Mouse (Mus musculus) right cerebral cortex, adult 2 months (tissue): ENCODE measurements around the gene Ubl3.

Source experiments
- DNase-seq, 2 experiments: peaks; one replicate each; pipeline ENCODE4 v3.0.0; 2021 to 2022; ENCODE audit warnings: low spot score in 2 of 2

Ubl3 gene

GRCm38 (mm10) chr5:148526631-148527030, 26.0 kb downstream of the Ubl3 start:
- DNase-seq: no peak

DNA sequence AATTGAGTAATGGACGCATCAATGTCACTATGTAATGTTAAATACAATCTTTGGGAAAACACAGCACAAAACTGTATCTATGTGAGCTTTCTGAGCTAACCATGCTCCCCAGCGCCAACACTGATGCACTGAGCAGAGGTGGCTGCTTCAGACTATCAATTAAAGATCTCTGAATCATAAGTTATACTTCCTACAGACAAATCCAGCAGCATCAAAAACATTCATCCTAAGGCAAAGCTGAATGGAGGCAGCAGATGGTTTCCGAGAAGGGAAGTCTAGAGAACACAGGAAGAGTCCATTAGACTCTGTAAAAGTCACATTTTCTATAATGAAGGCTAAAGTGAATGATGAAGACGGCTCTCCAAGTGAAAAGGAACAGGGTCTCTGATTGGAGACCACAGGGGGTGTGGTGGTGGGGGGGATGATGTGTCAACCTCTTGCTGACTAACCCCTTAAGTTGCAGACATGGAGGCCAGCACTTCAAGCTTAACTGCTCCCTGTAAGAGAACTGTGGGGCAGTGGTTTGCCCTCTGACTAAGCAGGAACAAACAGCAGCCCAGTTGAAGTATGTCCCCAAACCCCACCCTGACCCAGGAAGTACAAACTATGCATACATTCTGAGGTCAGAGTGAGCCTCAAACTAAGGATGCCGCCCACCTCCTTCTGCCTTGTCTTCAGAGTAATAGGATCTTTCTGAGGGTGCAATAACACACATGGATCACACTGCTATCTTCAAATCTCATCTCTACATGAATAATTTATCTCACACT, 29.2 kb downstream of the Ubl3 start:
- no peak for DNase-seq

DNA sequence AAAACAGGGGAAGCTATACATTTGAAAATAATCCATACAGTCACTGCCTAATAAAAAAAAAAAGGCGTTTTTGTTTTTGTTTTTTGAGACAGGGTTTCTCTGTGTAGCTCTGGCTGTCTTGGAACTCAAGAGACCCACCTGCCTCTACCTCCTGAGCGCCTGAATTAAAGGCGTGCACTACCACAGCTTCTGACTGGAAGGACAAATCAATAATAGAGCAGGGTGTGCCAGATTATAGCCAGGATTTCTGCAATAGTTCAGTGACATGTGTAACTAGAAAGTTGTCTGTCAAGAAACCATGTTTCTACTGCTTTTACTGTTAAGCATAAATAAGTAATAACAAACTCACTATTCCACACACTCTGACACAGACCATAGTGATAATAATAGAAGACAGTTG, 30.2 kb downstream of the Ubl3 start:
- DNase-seq: no peak

- no peak for DNase-seq
Observed at GRCm38 (mm10) chr5:148517445-148517844, 35.1 kb downstream of the Ubl3 start.

DNA sequence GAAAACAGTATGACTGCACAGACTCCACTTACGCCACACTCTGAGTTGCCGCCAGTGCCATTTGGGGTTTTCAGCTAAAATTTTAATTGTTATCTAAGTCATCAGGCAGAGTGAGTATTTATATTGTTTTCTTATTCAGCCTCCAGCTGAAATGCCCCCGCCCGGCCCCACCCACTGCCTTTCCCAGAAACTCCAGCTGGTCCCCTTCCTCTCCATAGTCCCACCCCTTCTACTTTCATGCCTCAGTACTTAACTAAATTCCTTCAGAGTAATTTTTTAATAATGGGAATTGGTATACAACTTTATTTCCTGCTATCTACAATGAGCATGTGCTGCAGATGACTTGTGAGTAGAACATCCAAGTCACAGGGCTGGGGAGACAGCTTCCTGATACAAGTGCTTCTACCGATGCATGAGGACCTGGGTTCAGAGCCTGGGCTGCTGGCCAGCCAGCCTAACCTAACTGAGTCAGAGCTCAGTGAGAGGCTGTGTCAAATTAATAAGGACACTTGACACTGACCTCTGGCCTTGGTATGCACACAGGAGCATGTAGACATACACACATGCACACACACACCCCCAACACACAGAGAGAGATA, 40.4 kb downstream of the Ubl3 start:
- no peak for DNase-seq

- no peak for DNase-seq
Observed at GRCm38 (mm10) chr5:148510265-148510664, 42.3 kb downstream of the Ubl3 start.

DNA sequence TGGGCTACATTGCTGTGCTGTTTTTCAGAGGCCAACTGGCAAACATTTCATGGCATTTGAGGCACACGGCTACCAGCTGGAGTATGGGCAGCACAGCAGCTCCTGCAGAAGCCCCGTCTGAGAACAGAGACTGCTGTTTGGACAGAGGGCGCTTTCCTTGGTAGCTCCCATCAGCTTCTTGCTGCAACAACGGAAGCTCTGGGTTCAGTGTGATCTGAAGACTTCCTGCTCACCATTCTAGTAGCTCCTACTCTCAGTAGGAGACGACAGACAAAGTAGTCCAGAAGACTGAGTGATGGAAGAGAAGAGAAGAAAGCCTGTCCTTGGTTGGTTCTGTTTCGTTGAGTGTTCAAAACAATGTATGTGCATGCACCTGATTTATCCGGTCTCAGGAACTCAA, 42.9 kb downstream of the Ubl3 start:
- DNase-seq: no peak

DNA sequence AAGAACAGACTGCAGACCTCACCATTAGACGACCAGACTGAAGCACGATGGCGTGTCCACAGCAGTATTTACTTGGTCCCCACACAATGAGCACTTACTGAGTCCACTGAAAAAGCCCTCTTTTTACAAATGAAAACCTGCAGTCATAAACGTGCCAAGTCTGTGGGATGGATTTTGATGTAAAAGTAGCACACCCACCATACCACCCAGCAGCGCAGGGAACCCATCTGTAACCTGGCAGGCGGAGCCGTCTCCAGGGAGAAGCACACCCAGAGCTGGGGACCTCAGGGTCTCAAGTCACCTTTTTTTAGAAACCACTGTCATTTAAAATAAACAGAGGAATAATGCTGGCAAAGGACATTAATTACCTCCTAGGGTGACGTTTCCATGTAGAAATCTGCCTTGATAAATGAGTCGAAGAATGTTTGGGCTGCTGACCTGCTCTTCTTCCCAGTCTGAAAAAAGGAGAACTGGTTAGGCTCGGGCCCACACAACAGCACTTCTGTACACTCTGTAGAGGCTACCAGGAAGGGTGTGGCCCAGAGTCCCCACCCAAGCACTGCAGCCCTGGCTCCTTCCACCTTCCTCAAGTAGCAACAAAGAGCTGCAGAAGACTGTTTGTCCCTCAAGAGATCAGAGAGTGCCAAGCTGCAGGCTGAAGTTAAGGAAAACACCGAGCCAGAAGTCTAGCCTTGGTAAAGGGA, 43.5 kb downstream of the Ubl3 start:
- DNase-seq: no peak

- DNase-seq: no peak
Observed at GRCm38 (mm10) chr5:148505381-148505780, 47.2 kb downstream of the Ubl3 start.

DNA sequence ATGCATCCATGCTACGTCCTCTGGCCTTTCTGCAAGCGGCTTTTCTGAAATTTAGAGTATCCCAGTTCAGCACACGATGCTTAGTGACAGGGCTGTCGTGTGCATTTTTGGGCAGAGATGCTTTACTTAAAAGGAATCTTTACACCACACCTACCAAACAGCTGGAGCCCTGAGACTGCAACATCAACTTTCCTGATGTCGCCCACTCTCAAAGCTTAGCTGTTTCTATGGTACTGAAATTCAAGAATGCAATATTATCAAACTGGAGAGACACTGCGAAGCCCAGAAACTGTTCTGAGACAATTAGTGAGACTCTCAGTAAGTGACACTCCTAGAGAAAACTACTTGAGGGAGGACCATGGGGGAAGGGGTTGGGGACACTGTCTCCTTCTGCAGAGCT, 50.4 kb downstream of the Ubl3 start:
- DNase-seq: no peak

- DNase-seq: no peak
Observed at GRCm38 (mm10) chr5:148501228-148501957, 51.2 kb downstream of the Ubl3 start.

DNA sequence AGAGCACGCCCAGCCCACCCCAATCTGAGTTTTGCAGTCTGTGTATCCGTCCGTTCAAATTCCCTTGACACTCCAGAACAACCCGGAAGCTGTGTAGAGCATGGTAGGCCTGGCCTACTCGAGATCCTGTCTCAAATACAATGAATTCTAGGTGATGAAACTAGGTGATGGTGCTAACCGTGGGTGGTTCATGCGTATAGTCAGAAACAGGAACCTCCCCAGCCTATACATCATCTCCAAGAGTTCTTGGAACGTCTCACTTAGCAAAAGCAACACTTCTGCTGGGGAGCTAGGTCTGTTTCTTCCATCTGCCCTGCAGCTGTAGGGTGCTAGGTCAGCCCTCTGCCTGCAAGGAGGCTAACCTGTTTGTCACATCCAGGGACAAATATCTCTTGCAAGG, 52.1 kb downstream of the Ubl3 start:
- no peak for DNase-seq

DNA sequence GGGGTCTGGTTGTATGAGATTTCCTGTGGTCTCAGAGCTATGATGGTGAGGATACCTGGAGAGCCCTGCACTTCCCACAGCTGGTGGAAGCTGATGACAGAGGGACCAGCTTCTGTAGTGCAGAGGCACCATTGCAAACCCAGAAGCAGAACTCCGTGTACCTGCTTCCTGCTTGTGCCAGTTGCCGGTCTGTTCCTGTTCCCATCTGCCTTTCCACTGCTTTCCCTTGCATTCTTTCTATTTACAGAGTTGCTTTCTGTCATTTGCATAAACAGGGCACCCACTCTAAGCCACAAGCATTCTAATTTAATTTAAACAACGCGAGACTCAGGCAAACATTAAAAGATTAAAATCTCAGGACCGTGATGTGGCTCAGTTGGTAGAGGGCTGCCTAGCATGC, 53.0 kb downstream of the Ubl3 start:
- DNase-seq: no peak

GRCm38 (mm10) chr5:148495991-148496390, 56.6 kb downstream of the Ubl3 start:
- no peak for DNase-seq

GRCm38 (mm10) chr5:148495173-148495572, 57.4 kb downstream of the Ubl3 start:
- no peak for DNase-seq

GRCm38 (mm10) chr5:148494249-148494648, 58.3 kb downstream of the Ubl3 start:
- DNase-seq: no peak

- no peak for DNase-seq
Observed at GRCm38 (mm10) chr5:148493025-148493424, 59.6 kb downstream of the Ubl3 start.

DNA sequence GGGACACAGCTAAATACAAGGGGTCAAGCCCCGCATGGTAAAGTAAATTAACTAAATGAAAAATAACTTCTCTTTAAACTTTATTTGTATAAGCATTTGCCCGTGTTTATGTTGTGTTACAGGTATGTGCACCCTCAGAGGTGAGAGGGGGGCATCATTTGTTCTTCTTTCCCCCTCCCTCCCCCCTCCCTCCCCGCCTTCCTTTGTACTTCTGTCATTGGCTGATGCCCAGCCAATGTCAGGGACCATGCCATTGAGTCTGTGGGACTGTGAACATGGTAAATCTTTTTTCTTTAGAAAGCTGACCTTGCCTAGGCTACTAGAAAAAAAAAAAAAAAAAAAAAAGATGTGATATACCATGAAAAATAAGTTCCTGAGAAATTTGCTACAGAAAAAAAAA, 62.2 kb downstream of the Ubl3 start:
- no peak for DNase-seq

GRCm38 (mm10) chr5:148489724-148490193, 62.8 kb downstream of the Ubl3 start:
- peak in 1 of 2 experiments; percentile 51 for DNase-seq

GRCm38 (mm10) chr5:148488891-148489723, 63.5 kb downstream of the Ubl3 start:
- DNase-seq: no peak

DNA sequence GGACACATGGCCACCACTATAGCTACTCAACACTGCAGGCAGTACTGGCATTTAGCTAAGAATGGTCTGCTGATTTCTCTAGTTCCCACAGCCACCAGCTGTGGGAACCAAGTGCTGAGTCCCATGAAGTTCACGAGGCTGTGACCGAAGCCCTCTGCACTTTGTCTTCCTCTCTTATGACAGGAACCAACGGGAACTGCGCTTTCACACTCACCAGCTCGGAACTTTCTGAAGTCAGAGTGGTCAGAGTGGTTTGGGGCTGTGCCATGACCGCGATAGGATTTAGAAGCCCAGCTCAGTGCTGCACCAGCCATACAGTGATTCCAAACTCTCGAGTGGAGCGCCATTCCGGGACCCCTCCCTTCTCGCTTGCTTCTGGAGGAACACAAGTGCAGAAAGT, 66.4 kb downstream of the Ubl3 start:
- DNase-seq: no peak
